Mouse (Mus musculus) layer of hippocampus, adult 9-10 months (tissue): ENCODE results near the gene Casq1.

Experiments used
- DNase-seq: peaks from one replicate; pipeline ENCODE4 v3.0.0; 2022; ENCODE audit warnings: low spot score

Casq1 gene

GRCm38 (mm10) chr1:172205741-172206087, 14.0 kb downstream of the Casq1 start:
- DNase-seq, result no peak

- no peak for DNase-seq
Measured at GRCm38 (mm10) chr1:172204814-172205740, 14.6 kb downstream of the Casq1 start.

DNA sequence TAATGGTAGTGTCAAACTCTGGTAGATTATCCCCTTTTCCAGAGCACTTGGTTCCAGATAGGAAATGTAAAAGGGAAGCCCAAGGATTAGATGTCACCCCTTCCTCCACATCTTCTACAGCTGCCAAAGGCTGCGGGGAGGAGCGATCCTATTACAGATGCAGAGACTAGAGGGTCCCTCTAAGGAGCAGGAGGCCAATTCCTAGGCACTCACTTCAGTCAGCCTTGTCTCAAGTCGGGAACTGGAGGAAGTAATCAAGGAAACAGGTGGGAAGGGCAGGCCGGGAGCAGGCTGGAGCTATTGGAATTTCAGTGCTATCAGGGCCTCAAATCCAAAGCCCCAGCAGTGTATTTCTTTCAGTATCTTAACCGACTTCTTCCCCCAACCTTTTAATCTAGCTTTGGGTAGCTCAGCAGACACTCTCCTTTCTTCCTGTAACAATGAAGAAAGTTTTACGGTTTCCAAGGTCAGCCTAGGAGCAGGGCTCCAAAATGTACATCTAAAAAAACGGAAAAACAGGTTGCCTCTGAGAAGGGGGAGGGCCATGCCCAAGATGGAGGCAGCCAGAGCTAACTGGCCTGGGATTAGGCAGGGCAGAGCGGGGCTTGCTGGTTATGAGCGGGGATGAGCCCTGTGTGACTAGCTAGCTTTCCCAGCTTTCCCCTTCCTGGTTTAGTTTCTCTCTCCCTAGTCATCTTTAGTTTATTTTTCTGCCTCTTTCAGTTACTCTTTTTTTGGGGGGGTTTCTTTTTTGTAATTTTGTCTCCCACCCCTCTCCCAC, 15.4 kb downstream of the Casq1 start:
- DNase-seq, result no peak

GRCm38 (mm10) chr1:172203566-172203965, 16.1 kb downstream of the Casq1 start:
- DNase-seq, result no peak

- no peak for DNase-seq
Measured at GRCm38 (mm10) chr1:172202894-172203522, 16.7 kb downstream of the Casq1 start.

- no peak for DNase-seq
Measured at GRCm38 (mm10) chr1:172201967-172202880, 17.4 kb downstream of the Casq1 start.

DNA sequence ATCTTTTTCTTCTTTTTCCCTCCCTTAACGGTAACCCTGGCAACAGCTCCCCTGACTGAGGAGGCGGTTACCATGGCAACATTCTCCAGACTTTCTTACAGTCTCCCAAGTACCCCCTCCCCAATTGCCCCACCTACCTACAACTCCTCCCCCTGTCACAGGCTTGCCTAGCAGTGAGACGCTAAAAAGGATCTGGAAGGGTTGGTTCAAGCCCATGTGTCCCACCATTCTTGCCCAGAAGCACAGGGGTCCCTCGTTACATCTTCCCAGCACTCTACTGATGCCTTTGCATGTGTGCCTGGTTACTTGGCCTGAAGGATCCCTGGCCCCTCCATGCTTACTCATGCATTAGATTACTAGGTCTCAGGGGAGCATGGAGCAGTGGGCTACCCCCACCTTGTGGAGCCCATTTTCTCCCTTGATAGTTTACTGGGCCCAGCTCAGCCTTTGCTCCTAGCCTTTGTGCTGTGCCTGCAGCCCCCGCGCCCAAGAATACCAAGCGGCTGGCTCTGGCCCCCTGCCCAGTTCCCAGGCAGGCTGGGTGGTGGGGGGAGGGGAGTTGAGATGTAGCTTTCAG, 18.7 kb downstream of the Casq1 start:
- no peak for DNase-seq

- no peak for DNase-seq
Measured at GRCm38 (mm10) chr1:172200161-172200560, 19.5 kb downstream of the Casq1 start.

DNA sequence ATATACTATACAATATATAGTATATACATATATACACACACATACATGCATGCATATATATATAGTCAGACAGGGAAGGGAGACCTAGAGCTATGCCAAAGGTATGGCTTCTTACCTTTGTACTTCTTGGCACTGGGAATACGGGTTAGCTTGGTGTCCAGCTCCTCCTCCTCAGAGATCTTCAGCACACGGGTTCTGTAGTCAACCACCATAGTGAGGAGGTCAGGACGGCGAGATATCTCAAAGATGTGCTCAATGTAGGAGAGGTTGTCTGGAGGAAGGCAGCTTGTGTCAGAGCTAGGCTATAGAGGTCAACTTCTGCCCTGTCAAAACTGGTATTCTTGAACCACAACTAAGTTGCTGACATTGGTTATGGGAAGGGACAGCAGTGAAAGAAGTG, 20.7 kb downstream of the Casq1 start:
- no peak for DNase-seq

DNA sequence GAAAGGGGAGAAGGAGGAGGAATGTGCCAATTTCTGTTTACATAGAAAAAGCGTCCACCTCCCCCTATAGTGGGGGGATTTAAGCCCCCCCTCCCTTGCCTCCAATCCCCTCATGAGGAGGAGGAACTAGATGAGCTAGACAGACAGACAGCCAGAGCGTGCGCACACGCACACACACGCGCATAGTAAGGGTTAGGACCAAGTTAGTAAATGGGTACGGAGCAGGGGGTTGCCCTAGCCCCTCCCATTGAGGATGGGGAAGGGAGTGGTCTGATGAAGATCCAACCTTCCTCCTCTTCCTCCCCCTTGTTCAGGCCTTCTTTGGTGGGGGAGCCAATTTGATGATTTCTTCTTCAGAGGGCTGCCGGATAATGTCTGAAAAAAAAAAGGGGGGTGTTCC, 21.4 kb downstream of the Casq1 start:
- DNase-seq, result no peak

DNA sequence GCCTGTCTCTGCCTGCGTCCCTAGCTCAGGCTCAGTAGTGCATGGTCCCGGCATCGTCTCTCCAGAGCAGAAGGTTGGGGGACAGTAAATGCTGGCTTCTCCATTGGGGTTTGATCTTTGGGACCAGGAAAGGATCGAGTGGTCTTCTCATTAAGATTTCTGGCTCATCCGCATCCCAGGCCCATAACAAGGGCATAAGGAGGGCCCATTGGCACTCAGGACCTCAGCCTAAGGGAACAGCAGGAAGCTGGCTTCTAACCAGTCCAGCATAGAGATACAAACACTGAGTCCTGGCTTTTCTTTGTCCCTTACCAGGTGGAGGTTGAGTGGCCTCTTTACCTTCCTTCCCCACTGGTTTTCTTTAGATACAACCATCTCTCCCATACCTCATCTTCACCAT, 21.8 kb downstream of the Casq1 start:
- no peak for DNase-seq

- no peak for DNase-seq
Measured at GRCm38 (mm10) chr1:172197146-172197545, 22.5 kb downstream of the Casq1 start.

DNA sequence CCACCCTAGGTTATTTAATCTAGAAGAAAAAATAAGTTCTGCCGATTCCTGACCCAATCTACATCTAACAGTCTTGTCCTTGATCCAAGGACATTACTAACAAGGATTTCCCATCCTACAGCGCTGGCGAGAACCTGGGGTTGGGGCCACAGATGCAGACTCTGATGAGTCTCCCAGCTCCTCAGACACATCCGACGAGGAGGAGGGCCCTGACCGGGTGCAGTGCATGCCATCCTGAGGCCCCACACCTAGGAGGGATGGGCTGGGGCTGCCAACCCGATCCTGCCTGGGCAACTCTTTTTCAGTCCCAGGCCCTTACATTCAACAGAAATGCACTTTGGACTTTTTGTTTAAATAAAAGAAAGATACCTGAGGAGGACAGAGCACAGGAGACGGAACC, 25.2 kb downstream of the Casq1 start:
- no peak for DNase-seq

GRCm38 (mm10) chr1:172192217-172192616, 27.5 kb downstream of the Casq1 start:
- DNase-seq, result no peak

DNA sequence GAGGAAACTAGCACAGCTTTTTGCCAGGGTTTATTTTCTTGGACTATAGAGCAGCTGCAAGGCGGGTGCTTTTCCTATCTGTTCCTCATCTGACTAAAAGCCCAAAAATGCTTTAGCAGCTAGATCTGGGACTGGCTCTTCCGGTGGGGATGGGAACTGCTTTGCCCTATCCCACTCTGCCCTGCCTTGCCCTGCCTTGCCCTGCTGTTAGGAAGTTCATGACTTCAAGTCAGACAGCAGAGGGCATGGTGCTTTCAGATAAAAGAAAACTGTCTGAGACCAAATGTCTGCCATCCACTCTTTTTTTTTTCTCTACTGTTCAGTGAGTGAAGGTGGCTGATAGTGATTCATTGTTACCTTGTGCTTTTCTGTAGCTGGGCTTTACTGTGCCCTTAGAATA, 28.1 kb downstream of the Casq1 start:
- DNase-seq, result no peak

- no peak for DNase-seq
Measured at GRCm38 (mm10) chr1:172188891-172189290, 30.8 kb downstream of the Casq1 start.

DNA sequence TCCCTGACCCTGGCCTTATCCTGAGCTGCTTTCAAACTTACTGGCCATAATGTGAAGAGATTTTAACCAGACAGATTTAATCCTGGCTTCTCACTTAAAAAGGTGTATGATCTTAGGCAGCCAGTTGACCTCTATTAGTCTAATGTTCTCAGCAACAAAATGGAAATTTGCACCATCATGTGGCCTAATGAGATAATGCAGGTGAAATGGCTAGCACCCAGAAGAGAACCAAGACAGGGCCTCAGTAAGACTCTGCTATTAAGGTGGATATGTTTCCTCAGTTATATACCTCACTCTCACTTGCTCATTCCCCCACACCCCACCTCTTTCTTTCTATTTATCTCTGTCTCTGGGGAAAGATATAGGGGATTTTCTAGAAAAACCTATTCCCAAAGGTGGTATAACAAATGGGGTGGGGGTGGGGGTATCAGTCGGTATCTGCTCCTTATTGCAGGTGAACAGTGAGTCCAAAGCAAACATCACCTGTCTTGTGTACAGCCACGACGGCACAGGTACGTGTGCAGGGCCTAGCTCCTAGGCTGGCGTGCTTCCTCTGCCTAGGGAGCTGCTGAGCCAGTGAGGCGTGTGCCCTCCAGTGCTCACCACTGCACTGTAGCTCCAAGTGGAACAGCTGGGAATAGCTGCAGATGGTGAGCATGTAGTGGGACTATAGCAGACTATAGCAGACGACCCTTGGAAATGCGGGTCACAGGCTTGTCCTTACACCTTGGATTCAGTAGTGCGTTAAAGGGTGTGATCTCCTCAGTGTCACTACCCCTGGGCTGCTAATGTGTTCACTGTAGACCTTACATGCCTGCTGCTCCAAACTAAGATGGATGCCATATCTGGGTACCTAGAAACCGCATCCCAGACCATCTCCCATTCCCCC, 33.0 kb downstream of the Casq1 start:
- DNase-seq, result no peak

DNA sequence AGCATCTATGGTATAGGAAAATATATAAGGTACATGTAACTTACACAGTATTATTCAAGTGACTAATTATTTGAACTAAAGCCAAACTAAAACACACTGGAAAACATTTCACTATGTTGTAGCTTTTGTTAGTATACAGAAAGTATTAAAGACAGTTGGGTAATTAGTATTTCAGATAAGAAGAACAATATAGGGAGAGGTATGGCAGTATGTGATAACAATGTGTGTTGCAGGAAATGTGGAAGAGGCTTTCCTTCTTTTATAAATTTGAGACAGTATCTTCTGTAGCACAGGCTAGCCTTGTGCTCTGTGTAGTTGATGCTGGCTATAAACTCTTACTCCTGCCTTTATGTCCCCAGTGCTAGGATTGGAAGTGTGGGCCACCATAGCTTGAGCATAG, 35.8 kb downstream of the Casq1 start:
- DNase-seq, result no peak

DNA sequence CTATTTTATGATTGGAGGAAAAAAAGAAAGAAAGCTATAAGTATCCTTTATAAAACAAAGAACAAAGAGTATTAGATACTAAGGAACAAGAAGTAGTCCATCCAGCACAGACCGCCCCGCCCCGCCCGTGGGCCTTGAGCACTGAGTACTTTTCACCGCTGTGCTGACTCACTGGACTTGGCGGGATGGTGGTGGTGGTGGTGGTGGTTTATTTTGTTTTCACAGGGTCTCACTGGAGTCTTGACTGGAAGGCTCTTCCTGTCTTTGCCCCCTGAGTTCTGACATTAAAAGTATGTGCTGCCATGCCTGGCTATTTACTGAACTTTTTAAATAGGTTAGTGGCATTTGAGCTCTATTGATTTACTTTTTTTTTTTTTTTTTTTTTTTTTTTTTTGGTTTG, 36.6 kb downstream of the Casq1 start:
- no peak for DNase-seq

- DNase-seq, result no peak
Measured at GRCm38 (mm10) chr1:172181777-172182176, 37.9 kb downstream of the Casq1 start.
